Mouse (Mus musculus) kidney, embryonic 14.5 days (tissue): ENCODE data around the gene Gpx4. TPM values are rescaled to one million over a fixed set of nuclear protein-coding genes. Genes with fewer than 3 reads are reported as not detected.

Experiments
- ATAC-seq: fragments of 200-750 bp; cut with Nextera tagmentation; 2 replicates; pipeline ENCODE4 v1.8.0; 2017; ENCODE audit warnings: moderate number of reproducible peaks, mild to moderate bottlenecking, moderate TSS enrichment, moderate library complexity; ENCODE audit not compliant: low FRiP score, low TSS enrichment
- H3K27ac ChIP-seq: fragments of 300-500 bp; sonication (generic); 2 replicates; pipeline ENCODE4 v1.5.1; 2014; ENCODE audit warnings: low read depth, mild to moderate bottlenecking, low read length, moderate library complexity, mixed read lengths
- H3K27me3 ChIP-seq: fragments of 300-500 bp; sonication (generic); 2 replicates; pipeline ENCODE4 v1.6.1; 2014; ENCODE audit warnings: mild to moderate bottlenecking, low read length; ENCODE audit not compliant: control insufficient read depth, insufficient read depth
- H3K36me3 ChIP-seq: fragments of 300-500 bp; sonication (generic); 2 replicates; pipeline ENCODE4 v1.6.1; 2014; ENCODE audit warnings: low read length, mixed read lengths; ENCODE audit not compliant: control insufficient read depth, insufficient read depth
- H3K4me1 ChIP-seq: fragments of 300-500 bp; sonication (generic); 2 replicates; pipeline ENCODE4 v1.6.1; 2014; ENCODE audit warnings: low read length, mixed read lengths; ENCODE audit not compliant: control insufficient read depth, insufficient read depth
- H3K4me2 ChIP-seq: fragments of 300-500 bp; sonication (generic); replicated peaks from 2 replicates; pipeline ENCODE4 v1.6.1; 2014; ENCODE audit warnings: low read depth, mild to moderate bottlenecking, low read length
- H3K4me3 ChIP-seq: fragments of 300-500 bp; sonication (generic); 2 replicates; pipeline ENCODE4 v1.5.1; 2014; ENCODE audit warnings: mild to moderate bottlenecking, low read length
- H3K9ac ChIP-seq: fragments of 300-500 bp; sonication (generic); 2 replicates; pipeline ENCODE4 v1.6.1; 2014; ENCODE audit warnings: low read depth, mild to moderate bottlenecking, low read length, moderate library complexity
- H3K9me3 ChIP-seq: fragments of 300-500 bp; sonication (generic); 2 replicates; pipeline ENCODE4 v1.6.1; 2016; ENCODE audit warnings: low read length; ENCODE audit not compliant: control insufficient read depth
- WGBS: fragments of 180-500 bp; shearing (Covaris S2); extraction: QIAGEN DNeasy Blood & Tissue Kit; methylation state at CpG from one replicate; pipeline ENCODE4 v1.1.7; 2014; 5-methylcytosine and 5-hydroxymethylcytosine counted together
- polyA plus RNA-seq: library from polyadenylated mRNA; unstranded; fragments of >200 nt; fragmentation: Nextera tagmentation; extraction: Ambion mirVana; gene quantifications from 2 replicates; pipeline ENCODE4 v1.2.1, GENCODE M21; 2014

The Gpx4 gene
- polyA plus RNA-seq, 1 experiment from 2014 or later = 552 TPM

DNA sequence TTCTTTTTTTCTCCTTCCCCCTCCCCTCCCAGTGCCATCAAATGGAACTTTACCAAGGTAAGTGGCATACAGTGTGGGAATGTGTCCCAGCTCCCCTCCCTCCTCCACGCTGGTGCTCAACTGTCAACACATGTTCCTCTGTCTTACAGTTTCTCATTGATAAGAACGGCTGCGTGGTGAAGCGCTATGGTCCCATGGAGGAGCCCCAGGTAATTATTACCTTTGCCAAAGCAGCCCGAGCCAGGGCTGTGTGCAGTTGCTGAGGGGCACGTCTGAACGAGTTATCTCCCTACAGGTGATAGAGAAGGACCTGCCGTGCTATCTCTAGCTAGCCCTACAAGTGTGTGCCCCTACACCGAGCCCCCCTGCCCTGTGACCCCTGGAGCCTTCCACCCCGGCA is 8.9 kb downstream of the Gpx4 start:
- peaks cover 45% of the 10 kb centered on the region for H3K36me3 ChIP-seq
- ATAC-seq = no peak
- no peaks in the 10 kb centered on the region for H3K27me3 ChIP-seq
- WGBS = 87% methylated on average over 9 of the region's 10 CpGs
- H3K9ac ChIP-seq = no peak overlapping the region
- no peaks in the 10 kb centered on the region for H3K9me3 ChIP-seq
- no peak overlapping the region for H3K27ac ChIP-seq
- H3K4me2 ChIP-seq = no peak overlapping the region
- H3K4me3 ChIP-seq = no peak overlapping the region
- H3K4me1 ChIP-seq = peaks cover 17% of the 10 kb centered on the region

DNA sequence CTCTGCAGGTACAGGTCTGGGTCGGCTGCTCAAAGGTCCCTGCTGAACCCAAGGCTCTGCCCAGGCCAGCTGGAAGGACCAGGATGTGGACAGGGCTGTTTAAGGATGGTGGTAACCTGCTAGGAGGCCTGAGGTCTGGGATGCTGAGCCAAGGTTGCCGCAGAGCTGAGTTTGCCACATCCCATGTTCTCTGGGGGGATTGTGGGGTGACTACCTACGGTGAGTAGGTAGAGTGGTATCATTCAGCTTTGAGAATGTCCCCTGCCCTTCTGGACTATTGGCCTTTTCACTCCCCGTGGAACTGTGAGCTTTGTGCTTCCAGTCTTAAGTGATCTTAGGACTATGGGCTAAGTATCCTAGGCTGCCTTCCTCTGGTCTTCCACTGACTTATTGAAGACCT is 9.5 kb downstream of the Gpx4 start:
- no peak overlapping the region for H3K4me2 ChIP-seq
- ATAC-seq = no peak
- H3K27ac ChIP-seq = no peak overlapping the region
- peaks cover 50% of the 10 kb centered on the region for H3K36me3 ChIP-seq
- H3K4me3 ChIP-seq = no peak overlapping the region
- no peaks in the 10 kb centered on the region for H3K9me3 ChIP-seq
- H3K4me1 ChIP-seq = peaks cover 17% of the 10 kb centered on the region
- no peak overlapping the region for H3K9ac ChIP-seq
- no peaks in the 10 kb centered on the region for H3K27me3 ChIP-seq
- WGBS = 88% methylated on average over 4 of the region's 4 CpGs

DNA sequence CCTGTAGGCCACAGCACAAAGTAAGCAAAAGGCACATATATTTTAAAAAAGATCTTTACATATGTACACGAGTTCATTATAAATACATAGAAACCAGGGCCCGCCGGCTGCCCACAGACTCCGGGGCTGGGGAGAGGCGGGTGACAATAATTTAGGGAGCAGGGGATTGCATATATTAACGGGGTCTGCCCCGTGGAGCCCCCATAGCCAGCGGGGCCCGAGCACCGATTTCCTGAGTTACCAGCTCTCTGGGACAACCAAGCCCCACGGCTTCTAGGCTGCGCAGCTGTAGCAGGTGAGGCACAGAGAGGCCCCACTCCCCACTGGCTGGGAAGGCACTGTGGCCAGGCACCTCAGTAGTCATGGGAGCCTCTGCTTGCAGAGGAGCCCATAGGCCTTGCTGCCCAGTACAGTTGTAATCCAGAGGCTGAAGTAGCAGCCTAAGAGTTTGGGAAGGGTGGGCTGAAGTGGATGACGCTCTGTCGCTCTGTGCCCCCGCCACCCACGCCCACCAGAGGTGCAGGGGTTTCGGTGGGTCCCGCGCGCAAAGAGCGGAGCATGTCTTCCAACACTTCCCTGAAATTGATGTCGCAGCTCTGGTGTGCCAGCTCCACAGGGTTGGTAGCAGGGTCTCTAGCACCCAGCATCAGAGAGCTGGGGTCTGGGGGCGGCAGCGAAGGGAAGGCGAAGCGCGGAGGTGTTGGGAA is 10.2 kb downstream of the Gpx4 start:
- 88% methylated on average over 27 of the region's 27 CpGs for WGBS
- no peak overlapping the region for H3K9ac ChIP-seq
- H3K9me3 ChIP-seq = no peaks in the 10 kb centered on the region
- no peak overlapping the region for H3K4me3 ChIP-seq
- H3K4me1 ChIP-seq = peaks cover 14% of the 10 kb centered on the region
- H3K4me2 ChIP-seq = no peak overlapping the region
- H3K36me3 ChIP-seq = peaks cover 55% of the 10 kb centered on the region
- H3K27me3 ChIP-seq = no peaks in the 10 kb centered on the region
- no peak for ATAC-seq
- H3K27ac ChIP-seq = no peak overlapping the region

DNA sequence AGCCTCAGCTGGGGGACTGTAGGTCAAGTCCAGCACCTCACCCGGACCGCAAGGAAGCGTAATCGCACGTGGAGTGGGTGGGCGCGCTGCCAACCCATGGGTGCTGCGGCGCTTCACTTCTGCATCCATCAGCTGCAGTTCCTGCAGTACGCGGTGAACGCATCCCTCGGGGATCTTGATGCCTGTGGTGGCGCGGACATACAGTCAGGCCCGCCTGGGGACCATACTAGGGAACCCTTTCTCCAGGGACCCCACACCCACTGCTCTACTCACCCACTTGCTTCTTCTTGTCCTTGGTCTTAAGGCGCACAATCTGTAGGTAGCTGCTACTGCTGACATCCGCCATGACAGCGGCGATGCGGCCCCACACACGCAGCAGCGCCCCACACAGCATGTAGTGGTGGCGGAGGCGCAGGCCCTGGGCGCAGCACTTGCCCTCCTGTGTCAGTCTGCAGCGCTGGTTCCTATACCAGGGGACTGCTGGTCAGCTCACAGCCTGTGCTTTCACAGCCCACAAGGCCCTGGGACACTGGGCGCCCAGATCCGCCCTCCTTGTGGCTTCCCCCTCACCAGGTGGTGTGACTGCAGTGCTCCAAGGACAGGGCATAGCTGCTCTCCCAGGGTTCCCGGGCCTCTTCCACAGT is 10.8 kb downstream of the Gpx4 start:
- no peak overlapping the region for H3K27ac ChIP-seq

DNA sequence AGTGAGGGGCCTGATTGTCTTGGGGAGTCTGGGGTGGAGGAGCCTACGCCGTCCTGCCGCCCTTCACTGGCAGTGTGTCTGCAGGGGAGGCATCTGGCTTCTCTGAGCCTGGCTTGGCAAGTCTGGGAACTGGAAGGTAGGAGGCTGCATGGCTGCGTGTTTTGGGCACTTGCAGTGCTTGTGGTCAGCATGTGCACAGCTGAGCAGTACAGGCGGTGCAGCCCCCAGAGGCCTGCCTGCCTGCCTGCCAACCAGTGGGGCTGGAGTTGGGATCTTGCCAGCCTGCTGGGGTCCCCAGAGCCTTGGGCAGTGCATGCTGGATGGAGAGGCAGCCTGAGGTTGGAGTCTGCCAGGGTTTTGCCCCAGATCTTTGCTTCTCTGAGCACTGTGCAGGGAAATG is 16.1 kb downstream of the Gpx4 start:
- over 99% methylated on average over 5 of the region's 5 CpGs for WGBS
- ATAC-seq = no peak
- no peak overlapping the region for H3K27ac ChIP-seq
- H3K4me1 ChIP-seq = no peaks in the 10 kb centered on the region
- no peak overlapping the region for H3K4me2 ChIP-seq
- H3K27me3 ChIP-seq = no peaks in the 10 kb centered on the region
- H3K9ac ChIP-seq = no peak overlapping the region
- H3K9me3 ChIP-seq = no peaks in the 10 kb centered on the region
- no peak overlapping the region for H3K4me3 ChIP-seq
- H3K36me3 ChIP-seq = peaks cover 51% of the 10 kb centered on the region

More for the DNA sequence above, 10.8 kb downstream of the Gpx4 start:
- Histone ChIP-seq H3K4me3 (no peak overlapping the region), H3K9me3 (no peaks in the 10 kb centered on the region), H3K4me1 (peaks cover 9% of the 10 kb centered on the region), H3K9ac (no peak overlapping the region), H3K27me3 (no peaks in the 10 kb centered on the region), H3K4me2 (no peak overlapping the region), H3K36me3 (peaks cover 62% of the 10 kb centered on the region)
- no peak for ATAC-seq
- 85% methylated on average over 30 of the region's 30 CpGs for WGBS

DNA sequence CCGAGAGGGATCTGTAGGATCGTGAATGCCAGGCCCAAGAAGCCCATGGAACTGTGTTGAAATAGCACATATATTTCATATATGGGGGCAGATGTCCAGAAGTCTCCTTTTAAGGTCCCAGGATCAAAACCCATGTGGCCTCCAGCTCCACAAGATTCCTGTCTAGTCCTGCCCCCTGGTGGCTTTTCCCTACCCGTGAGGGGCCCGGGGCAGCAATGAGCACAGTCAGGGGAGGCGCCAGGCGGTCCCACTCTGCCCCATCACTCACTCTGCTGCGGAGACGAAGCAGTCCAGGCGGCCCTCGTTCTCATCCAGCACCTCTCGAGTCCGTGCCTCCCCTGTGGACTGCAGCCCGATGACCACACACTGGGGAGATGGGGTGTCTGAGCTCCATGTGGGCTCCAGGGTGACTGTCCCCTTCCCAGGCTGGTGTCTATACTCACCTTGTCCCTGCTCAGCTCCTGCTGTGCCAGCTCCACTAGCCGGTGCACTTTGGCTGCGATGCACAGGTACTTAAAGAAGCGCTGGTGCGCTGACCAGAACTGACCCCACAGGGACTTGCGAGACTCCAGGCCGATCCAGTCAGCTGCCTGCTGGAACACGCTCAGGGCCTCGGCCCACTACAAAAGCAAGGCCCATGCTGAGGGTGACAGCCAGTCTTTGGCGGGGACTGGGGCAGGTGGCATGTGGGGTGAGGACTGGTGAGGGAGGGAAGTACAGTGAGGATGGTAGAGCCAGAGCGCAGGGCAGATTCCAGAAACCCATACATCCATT is 17.1 kb downstream of the Gpx4 start:
- Histone ChIP-seq H3K4me1 (no peaks in the 10 kb centered on the region), H3K27ac (no peak overlapping the region), H3K4me3 (no peak overlapping the region), H3K4me2 (no peak overlapping the region), H3K27me3 (no peaks in the 10 kb centered on the region), H3K36me3 (peaks cover 45% of the 10 kb centered on the region; the same call in 1 of the 2 replicates), H3K9ac (no peak overlapping the region), H3K9me3 (no peaks in the 10 kb centered on the region)
- ATAC-seq = no peak
- 70% methylated on average over 23 of the region's 23 CpGs for WGBS

DNA sequence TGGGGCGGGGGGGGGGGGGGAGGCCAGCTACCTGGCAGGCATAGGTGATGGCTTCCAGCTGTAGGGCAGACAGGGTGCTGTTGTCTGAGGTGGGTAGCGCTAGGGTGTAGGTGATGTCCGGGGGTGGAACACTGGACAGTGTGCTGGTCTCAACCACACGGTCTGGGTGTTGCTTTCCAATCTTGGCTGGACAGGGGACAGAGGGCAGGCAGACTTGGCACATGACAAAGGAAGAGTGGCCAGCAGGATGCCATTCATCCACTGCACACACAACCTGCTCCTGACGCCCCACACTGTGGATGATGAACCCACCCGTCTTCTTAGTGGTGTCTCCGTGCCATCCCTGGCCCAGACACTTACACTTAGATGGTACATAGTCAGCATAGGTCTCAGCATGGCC is 22.3 kb downstream of the Gpx4 start:
- Histone ChIP-seq H3K27me3 (no peaks in the 10 kb centered on the region), H3K9me3 (no peaks in the 10 kb centered on the region), H3K27ac (no peak overlapping the region), H3K4me2 (no peak overlapping the region), H3K9ac (no peak overlapping the region), H3K4me3 (no peak overlapping the region), H3K36me3 (peaks cover 5% of the 10 kb centered on the region; the same call in 1 of the 2 replicates), H3K4me1 (peaks cover 21% of the 10 kb centered on the region)
- WGBS = 92% methylated on average over 6 of the region's 7 CpGs
- ATAC-seq = no peak

DNA sequence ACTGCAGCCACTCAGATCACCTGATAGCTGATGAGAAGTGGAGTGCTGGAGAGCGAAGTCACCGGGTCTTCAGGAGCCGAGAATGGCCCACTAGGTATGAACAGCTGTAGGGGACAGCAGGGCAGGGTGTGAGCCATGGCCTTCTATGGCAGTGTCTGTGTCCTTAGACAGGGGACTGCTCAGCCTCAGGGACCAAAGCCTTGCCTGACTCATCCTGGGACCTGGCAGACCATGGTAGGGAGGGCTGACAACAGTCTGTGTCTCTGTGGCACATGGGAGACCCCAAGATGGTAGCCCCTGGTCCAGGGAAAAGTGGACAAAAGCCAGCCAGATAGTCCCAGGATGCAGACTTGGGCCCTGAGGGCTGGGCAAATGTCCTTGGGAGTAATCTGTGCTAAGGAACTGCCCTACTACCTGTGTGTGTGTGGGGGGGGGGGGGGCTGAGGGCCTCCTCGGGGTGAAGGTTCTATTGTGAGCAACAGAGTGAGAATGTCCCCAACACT is 23.0 kb downstream of the Gpx4 start:
- no peak overlapping the region for H3K4me2 ChIP-seq
- H3K4me3 ChIP-seq = no peak overlapping the region
- H3K36me3 ChIP-seq = peaks cover 4% of the 10 kb centered on the region; the same call in 1 of the 2 replicates
- peaks cover 23% of the 10 kb centered on the region for H3K4me1 ChIP-seq
- 91% methylated on average over 4 of the region's 4 CpGs for whole genome bisulfite sequencing
- no peaks in the 10 kb centered on the region for H3K9me3 ChIP-seq
- ATAC-seq = no peak
- H3K27me3 ChIP-seq = no peaks in the 10 kb centered on the region
- H3K9ac ChIP-seq = no peak overlapping the region
- no peak overlapping the region for H3K27ac ChIP-seq
